Mouse (Mus musculus): ENCODE data around the gene Lrig3.

- TF ChIP-seq CTCF (conservative IDR thresholded peaks at IDR 0.05; ENCODE audit: low read length) (no peak), POU5F1 (IDR thresholded peaks at IDR 0.05; ENCODE audit: borderline replicate concordance, low read length) (no peak)
Measured at GRCm38 (mm10) chr10:125917436-125917871, 48.5 kb upstream of the Lrig3 start.

Measured in E14TG2a.4 (cell line).